Mouse (Mus musculus): ENCODE results near the gene Gm3646.

DNA sequence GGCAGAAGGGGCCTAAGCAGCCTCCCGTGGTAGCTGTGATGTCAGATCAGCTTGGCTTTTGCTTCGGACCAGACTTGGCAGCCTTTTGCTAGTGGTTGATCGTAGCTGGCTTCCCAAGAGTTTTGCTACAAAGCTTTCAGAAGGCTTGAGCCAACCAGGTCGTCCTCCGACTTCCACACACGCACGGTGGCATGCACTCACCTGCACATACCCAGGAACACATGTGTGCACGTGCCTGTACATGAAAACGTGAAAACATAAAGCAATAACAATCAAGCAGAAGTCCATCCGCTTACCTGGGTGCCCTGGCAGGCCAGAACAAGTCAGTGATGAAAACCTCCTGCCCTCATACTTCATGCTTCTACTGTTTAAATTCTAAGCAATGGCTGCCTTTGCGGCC, 48.2 kb downstream of the Gm3646 start:
- no peak for TF ChIP-seq EP300 (IDR thresholded peaks at IDR 0.05; ENCODE audit: insufficient read depth, low read depth, low read length)
- no peak for TF ChIP-seq POLR2A (IDR thresholded peaks at IDR 0.05; ENCODE audit: insufficient read depth, low read depth, low read length)
- no peak for TF ChIP-seq CTCF (IDR thresholded peaks at IDR 0.05)

Measured in heart, adult 2 months (tissue).